Mouse (Mus musculus): ENCODE measurements around the gene Gm27179. TPM values are rescaled to one million over a fixed set of nuclear protein-coding genes. Genes with fewer than 3 reads are reported as not detected.
"Not testable (repeated sequence)": the region's sequence is repeated elsewhere in the genome, so short reads cannot be mapped to it uniquely, and the experiment has no call there.

Gm27179 gene
- not detected in 3 replicates for total RNA-seq (2017)

GRCm38 (mm10) chr14:69512449-69512848 lies at the start of gene Gm27179:
Gm27179 (minus strand) TSS chr14:69512549.
- ATAC-seq (replicated peaks; ENCODE audit: insufficient number of reproducible peaks, low FRiP score, low TSS enrichment, poor library complexity, severe bottlenecking) = not testable (repeated sequence)

- not testable (repeated sequence) for ATAC-seq (replicated peaks; ENCODE audit: insufficient number of reproducible peaks, low FRiP score, low TSS enrichment, poor library complexity, severe bottlenecking)
These were observed 45.2 kb upstream of the Gm27179 start for GRCm38 (mm10) chr14:69557550-69557949.

GRCm38 (mm10) chr14:69556820-69557219 lies 44.5 kb upstream of the Gm27179 start:
- ATAC-seq (replicated peaks; ENCODE audit: insufficient number of reproducible peaks, low FRiP score, low TSS enrichment, poor library complexity, severe bottlenecking) = 0 out of 2 replicates have a peak, but pooled peaks have one; percentile 19

GRCm38 (mm10) chr14:69555110-69555831 lies 42.9 kb upstream of the Gm27179 start, which contains the start of gene Entpd4b:
Entpd4b (plus strand) TSS chr14:69555424.
- peak; percentile 73 for ATAC-seq (replicated peaks; ENCODE audit: insufficient number of reproducible peaks, low FRiP score, low TSS enrichment, poor library complexity, severe bottlenecking)

GRCm38 (mm10) chr14:69547310-69547709 lies 35.0 kb upstream of the Gm27179 start:
- ATAC-seq (replicated peaks; ENCODE audit: insufficient number of reproducible peaks, low FRiP score, low TSS enrichment, poor library complexity, severe bottlenecking) = not testable (repeated sequence)

- ATAC-seq (replicated peaks; ENCODE audit: insufficient number of reproducible peaks, low FRiP score, low TSS enrichment, poor library complexity, severe bottlenecking) = peak; percentile 16; the same call in 1 of the 2 replicates
These were observed 32.7 kb upstream of the Gm27179 start for GRCm38 (mm10) chr14:69545052-69545451.

- ATAC-seq (replicated peaks; ENCODE audit: insufficient number of reproducible peaks, low FRiP score, low TSS enrichment, poor library complexity, severe bottlenecking) = peak; percentile 52; the same call in 1 of the 2 replicates
These were observed 31.7 kb upstream of the Gm27179 start for GRCm38 (mm10) chr14:69544033-69544432.

- peak; percentile 64 for ATAC-seq (replicated peaks; ENCODE audit: insufficient number of reproducible peaks, low FRiP score, low TSS enrichment, poor library complexity, severe bottlenecking)
These were observed 30.3 kb upstream of the Gm27179 start for GRCm38 (mm10) chr14:69542695-69543094.

- not testable (repeated sequence) for ATAC-seq (replicated peaks; ENCODE audit: insufficient number of reproducible peaks, low FRiP score, low TSS enrichment, poor library complexity, severe bottlenecking)
These were observed 27.8 kb upstream of the Gm27179 start for GRCm38 (mm10) chr14:69540113-69540512.

- not testable (repeated sequence) for ATAC-seq (replicated peaks; ENCODE audit: insufficient number of reproducible peaks, low FRiP score, low TSS enrichment, poor library complexity, severe bottlenecking)
These were observed 24.2 kb upstream of the Gm27179 start for GRCm38 (mm10) chr14:69536539-69536938.

- ATAC-seq (replicated peaks; ENCODE audit: insufficient number of reproducible peaks, low FRiP score, low TSS enrichment, poor library complexity, severe bottlenecking) = not testable (repeated sequence)
These were observed 13.9 kb upstream of the Gm27179 start for GRCm38 (mm10) chr14:69526202-69526601.

GRCm38 (mm10) chr14:69523001-69523400 lies 10.7 kb upstream of the Gm27179 start:
- not testable (repeated sequence) for ATAC-seq (replicated peaks; ENCODE audit: insufficient number of reproducible peaks, low FRiP score, low TSS enrichment, poor library complexity, severe bottlenecking)

GRCm38 (mm10) chr14:69520810-69521209 lies 8.5 kb upstream of the Gm27179 start:
- ATAC-seq (replicated peaks; ENCODE audit: insufficient number of reproducible peaks, low FRiP score, low TSS enrichment, poor library complexity, severe bottlenecking) = not testable (repeated sequence)

- peak; percentile 38 for ATAC-seq (replicated peaks; ENCODE audit: insufficient number of reproducible peaks, low FRiP score, low TSS enrichment, poor library complexity, severe bottlenecking)
These were observed 5.3 kb downstream of the Gm27179 start for GRCm38 (mm10) chr14:69507000-69507399.

- ATAC-seq (replicated peaks; ENCODE audit: insufficient number of reproducible peaks, low FRiP score, low TSS enrichment, poor library complexity, severe bottlenecking) = peak; percentile 85
These were observed 9.2 kb downstream of the Gm27179 start, which contains the start of gene Gm16867 for GRCm38 (mm10) chr14:69503174-69503573. Gm16867 (minus strand) TSS chr14:69503362.

GRCm38 (mm10) chr14:69502440-69503150 lies 9.8 kb downstream of the Gm27179 start:
- not testable (repeated sequence) for ATAC-seq (replicated peaks; ENCODE audit: insufficient number of reproducible peaks, low FRiP score, low TSS enrichment, poor library complexity, severe bottlenecking)

- not testable (repeated sequence) for ATAC-seq (replicated peaks; ENCODE audit: insufficient number of reproducible peaks, low FRiP score, low TSS enrichment, poor library complexity, severe bottlenecking)
These were observed 16.1 kb downstream of the Gm27179 start for GRCm38 (mm10) chr14:69496259-69496658.

- not testable (repeated sequence) for ATAC-seq (replicated peaks; ENCODE audit: insufficient number of reproducible peaks, low FRiP score, low TSS enrichment, poor library complexity, severe bottlenecking)
These were observed 17.4 kb downstream of the Gm27179 start for GRCm38 (mm10) chr14:69494946-69495345.

- not testable (repeated sequence) for ATAC-seq (replicated peaks; ENCODE audit: insufficient number of reproducible peaks, low FRiP score, low TSS enrichment, poor library complexity, severe bottlenecking)
These were observed 17.8 kb downstream of the Gm27179 start for GRCm38 (mm10) chr14:69494522-69494921.
